Mouse (Mus musculus): Measurements from ENCODE around the gene 1700047I17Rik2. TPM values are rescaled to one million over a fixed set of nuclear protein-coding genes. Genes with fewer than 3 reads are reported as not detected.
"Not testable (repeated sequence)": the region's sequence is repeated elsewhere in the genome, so short reads cannot be mapped to it uniquely, and the experiment has no call there.

1700047I17Rik2 gene
- polyA plus RNA-seq, 1 experiment from 2014 or later = 1.3 TPM

DNA sequence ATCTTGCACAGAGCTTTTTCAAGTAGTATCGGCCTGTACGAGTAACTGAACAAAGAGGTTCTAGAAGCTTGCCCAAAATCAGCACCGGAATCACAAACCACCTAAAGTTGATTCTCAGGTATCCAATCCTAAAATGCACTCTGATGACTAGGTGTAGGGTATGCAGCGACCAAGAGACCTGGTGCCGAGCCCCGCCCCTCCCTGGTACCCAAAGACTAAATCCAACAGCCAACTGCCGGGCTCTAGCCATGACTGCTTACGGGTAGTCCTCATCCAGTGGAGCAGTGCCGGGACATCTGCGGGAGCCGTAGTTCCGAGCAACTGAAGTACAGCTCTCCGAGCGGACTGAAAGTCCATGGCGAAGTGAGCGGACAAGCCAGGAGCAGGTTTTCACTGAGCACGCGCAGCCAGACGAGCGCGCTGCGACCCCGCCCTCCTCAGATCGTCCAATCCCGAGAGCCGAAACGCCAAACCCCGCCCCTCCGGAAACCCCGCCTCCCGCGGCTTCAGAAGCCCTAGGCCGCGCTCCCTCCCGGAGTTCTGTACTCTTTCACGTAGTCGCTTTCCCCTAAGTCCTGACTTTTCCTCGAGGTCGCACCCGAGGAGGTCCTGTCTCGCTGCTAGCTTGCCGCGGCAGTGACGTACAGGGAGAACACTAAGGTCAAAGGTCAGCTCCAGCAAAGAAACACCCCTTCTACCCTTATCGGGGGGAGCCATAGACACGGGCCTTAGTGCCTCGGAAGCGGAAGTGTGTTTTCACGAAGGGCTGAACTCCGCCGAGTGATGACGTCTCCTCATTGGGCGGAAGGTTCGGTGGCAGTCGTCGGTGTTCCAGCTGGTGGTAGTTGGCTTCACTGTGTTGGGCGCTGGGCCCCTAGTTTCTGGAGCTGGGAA, 30.5 kb downstream of the 1700047I17Rik2 start, which contains the start of gene Srp54c:
Srp54c (plus strand) TSS at position 543 of the 894 bp plus-strand sequence.
- H3K4me1 ChIP-seq (ENCODE audit: control insufficient read depth, insufficient read depth, low read length); H3K36me3 ChIP-seq (ENCODE audit: control insufficient read depth, insufficient read depth, low read length); DNase-seq (ENCODE audit: low spot score); H3K9ac ChIP-seq (ENCODE audit: low read length); H3K4me2 ChIP-seq (ENCODE audit: low read depth); H3K27ac ChIP-seq (ENCODE audit: low read depth, low read length); H3K27me3 ChIP-seq (ENCODE audit: control insufficient read depth, insufficient read depth, low read length); H3K9me3 ChIP-seq (ENCODE audit: control insufficient read depth, low read length): not testable (repeated sequence)
- peak within 1 kb of the TSS; percentile 30 for H3K4me3 ChIP-seq (ENCODE audit: low read depth, low read length)
- WGBS = no CpG with 5 or more reads among the region's 57 CpGs
- peak; percentile 99 for ATAC-seq (ENCODE audit: insufficient read depth, low FRiP score, low TSS enrichment)

GRCm38 (mm10) chr12:55230520-55230861, 31.1 kb downstream of the 1700047I17Rik2 start:
- not testable (repeated sequence) for H3K27me3 ChIP-seq (ENCODE audit: control insufficient read depth, insufficient read depth, low read length); H3K36me3 ChIP-seq (ENCODE audit: control insufficient read depth, insufficient read depth, low read length); H3K9me3 ChIP-seq (ENCODE audit: control insufficient read depth, low read length); DNase-seq (ENCODE audit: low spot score); H3K27ac ChIP-seq (ENCODE audit: low read depth, low read length); ATAC-seq (ENCODE audit: insufficient read depth, low FRiP score, low TSS enrichment); H3K9ac ChIP-seq (ENCODE audit: low read length); H3K4me1 ChIP-seq (ENCODE audit: control insufficient read depth, insufficient read depth, low read length); H3K4me2 ChIP-seq (ENCODE audit: low read depth)
- WGBS = under 1% methylated on average over 7 of the region's 25 CpGs
- H3K4me3 ChIP-seq (ENCODE audit: low read depth, low read length) = peak overlapping the region; percentile 30

- not testable (repeated sequence) for DNase-seq (ENCODE audit: low spot score); H3K9ac ChIP-seq (ENCODE audit: low read length); H3K27ac ChIP-seq (ENCODE audit: low read depth, low read length); H3K4me2 ChIP-seq (ENCODE audit: low read depth); ATAC-seq (ENCODE audit: insufficient read depth, low FRiP score, low TSS enrichment); H3K4me1 ChIP-seq (ENCODE audit: control insufficient read depth, insufficient read depth, low read length); H3K27me3 ChIP-seq (ENCODE audit: control insufficient read depth, insufficient read depth, low read length); H3K4me3 ChIP-seq (ENCODE audit: low read depth, low read length); H3K9me3 ChIP-seq (ENCODE audit: control insufficient read depth, low read length); H3K36me3 ChIP-seq (ENCODE audit: control insufficient read depth, insufficient read depth, low read length)
- WGBS = no CpG with 5 or more reads among the region's 8 CpGs
Observed at GRCm38 (mm10) chr12:55242243-55242642, 42.9 kb downstream of the 1700047I17Rik2 start.

DNA sequence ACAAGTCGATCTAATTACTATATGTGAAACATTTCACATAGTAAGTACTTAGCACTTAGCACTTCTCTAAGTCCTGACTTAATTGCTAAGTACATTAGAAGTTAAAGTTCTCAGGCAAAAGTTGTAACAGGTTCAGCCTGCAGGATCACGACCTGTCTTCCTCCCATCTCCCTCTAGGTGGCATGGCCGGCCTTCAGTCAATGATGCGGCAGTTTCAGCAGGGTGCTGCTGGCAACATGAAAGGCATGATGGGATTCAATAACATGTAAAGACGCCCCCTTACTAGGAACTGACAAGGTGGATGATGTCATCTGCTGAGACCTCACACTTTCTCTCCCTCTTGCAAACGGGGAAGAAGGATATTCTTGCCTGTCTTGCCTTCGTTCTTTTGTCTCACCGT, 62.6 kb downstream of the 1700047I17Rik2 start:
- no CpG with 5 or more reads among the region's 8 CpGs for WGBS
- H3K4me1 ChIP-seq (ENCODE audit: control insufficient read depth, insufficient read depth, low read length); H3K27me3 ChIP-seq (ENCODE audit: control insufficient read depth, insufficient read depth, low read length); H3K9me3 ChIP-seq (ENCODE audit: control insufficient read depth, low read length); H3K4me2 ChIP-seq (ENCODE audit: low read depth); ATAC-seq (ENCODE audit: insufficient read depth, low FRiP score, low TSS enrichment); H3K27ac ChIP-seq (ENCODE audit: low read depth, low read length); H3K4me3 ChIP-seq (ENCODE audit: low read depth, low read length); H3K9ac ChIP-seq (ENCODE audit: low read length); H3K36me3 ChIP-seq (ENCODE audit: control insufficient read depth, insufficient read depth, low read length); DNase-seq (ENCODE audit: low spot score): not testable (repeated sequence)

GRCm38 (mm10) chr12:55263385-55263784, 64.0 kb downstream of the 1700047I17Rik2 start:
- not testable (repeated sequence) for H3K9me3 ChIP-seq (ENCODE audit: control insufficient read depth, low read length); H3K9ac ChIP-seq (ENCODE audit: low read length); DNase-seq (ENCODE audit: low spot score); H3K27ac ChIP-seq (ENCODE audit: low read depth, low read length); H3K4me3 ChIP-seq (ENCODE audit: low read depth, low read length); ATAC-seq (ENCODE audit: insufficient read depth, low FRiP score, low TSS enrichment); H3K4me2 ChIP-seq (ENCODE audit: low read depth); H3K36me3 ChIP-seq (ENCODE audit: control insufficient read depth, insufficient read depth, low read length); H3K27me3 ChIP-seq (ENCODE audit: control insufficient read depth, insufficient read depth, low read length); H3K4me1 ChIP-seq (ENCODE audit: control insufficient read depth, insufficient read depth, low read length)
- no CpG with 5 or more reads among the region's 5 CpGs for WGBS

Other genes starting within 250 kb of the 1700047I17Rik2 start
- gene Gm20403, start 213.1 kb upstream of the 1700047I17Rik2 start, polyA plus RNA-seq (2014; fragmentation: Nextera tagmentation; extraction: Ambion mirVana) = not detected in 2 replicates
- gene Baz1a, start 185.2 kb upstream of the 1700047I17Rik2 start, polyA plus RNA-seq (2014; fragmentation: Nextera tagmentation; extraction: Ambion mirVana) = 24.4 and 29.1 TPM in 2 replicates
- gene 2700097O09Rik, start 119.5 kb upstream of the 1700047I17Rik2 start, polyA plus RNA-seq (2014; fragmentation: Nextera tagmentation; extraction: Ambion mirVana) = 32.6 and 33.6 TPM in 2 replicates
- 189 TPM in 2 replicates for gene Srp54a, start 119.3 kb upstream of the 1700047I17Rik2 start, polyA plus RNA-seq (2014; fragmentation: Nextera tagmentation; extraction: Ambion mirVana)
- 19.3 and 19.7 TPM in 2 replicates for gene Fam177a, start 75.1 kb upstream of the 1700047I17Rik2 start, polyA plus RNA-seq (2014; fragmentation: Nextera tagmentation; extraction: Ambion mirVana)
- 52.1 and 53.9 TPM in 2 replicates for gene Srp54b, start 44.5 kb upstream of the 1700047I17Rik2 start, polyA plus RNA-seq (2014; fragmentation: Nextera tagmentation; extraction: Ambion mirVana)
- 76.4 and 78.8 TPM in 2 replicates for gene Srp54c, start 30.6 kb downstream of the 1700047I17Rik2 start, polyA plus RNA-seq (2014; fragmentation: Nextera tagmentation; extraction: Ambion mirVana)
- 12.2 and 17.3 TPM in 2 replicates for gene 1110008L16Rik, start 100.0 kb downstream of the 1700047I17Rik2 start, polyA plus RNA-seq (2014; fragmentation: Nextera tagmentation; extraction: Ambion mirVana)
- 31.4 TPM in 2 replicates for gene Ppp2r3c, start 103.4 kb downstream of the 1700047I17Rik2 start, polyA plus RNA-seq (2014; fragmentation: Nextera tagmentation; extraction: Ambion mirVana)
- 468 and 483 TPM in 2 replicates for gene Psma6, start 184.6 kb downstream of the 1700047I17Rik2 start, polyA plus RNA-seq (2014; fragmentation: Nextera tagmentation; extraction: Ambion mirVana)

Measured in neural tube, embryonic 11.5 days (tissue).